Mouse (Mus musculus): Measurements from ENCODE around the gene Igsf6.

Gene Igsf6

DNA sequence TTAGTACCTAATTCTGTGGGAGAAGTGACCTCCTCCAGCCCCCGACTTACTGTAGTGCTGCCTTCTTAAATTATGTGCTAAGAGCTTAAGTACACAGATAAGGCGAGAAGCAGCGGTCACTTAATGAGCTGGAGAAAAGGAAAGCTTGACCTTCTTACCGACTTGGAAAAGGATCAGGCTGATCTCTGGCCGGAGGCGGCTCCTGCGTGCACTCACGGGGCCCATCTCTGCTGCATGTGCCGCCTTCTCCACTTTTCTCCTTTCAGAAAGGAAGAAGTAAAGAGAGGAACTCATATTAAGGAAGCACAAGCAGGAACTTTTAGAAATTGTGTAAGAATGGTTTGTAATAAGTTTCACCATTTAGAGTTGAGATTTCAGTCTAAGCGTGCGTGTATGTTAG, at the start of gene Igsf6:
Gene Igsf6, minus strand, starts transcription at position 292 of the 400 bp plus-strand sequence.
- DNase-seq (ENCODE audit: low read depth, low spot score): no peak

- DNase-seq (ENCODE audit: low read depth, low spot score): peak; percentile 80
Measured at GRCm38 (mm10) chr7:121120143-121120818, 45.9 kb upstream of the Igsf6 start.

GRCm38 (mm10) chr7:121111762-121112161, 37.4 kb upstream of the Igsf6 start:
- DNase-seq (ENCODE audit: low read depth, low spot score): no peak

- no peak for DNase-seq (ENCODE audit: low read depth, low spot score)
Measured at GRCm38 (mm10) chr7:121111321-121111720, 36.9 kb upstream of the Igsf6 start.

GRCm38 (mm10) chr7:121107851-121108250, 33.5 kb upstream of the Igsf6 start:
- DNase-seq (ENCODE audit: low read depth, low spot score): no peak

DNA sequence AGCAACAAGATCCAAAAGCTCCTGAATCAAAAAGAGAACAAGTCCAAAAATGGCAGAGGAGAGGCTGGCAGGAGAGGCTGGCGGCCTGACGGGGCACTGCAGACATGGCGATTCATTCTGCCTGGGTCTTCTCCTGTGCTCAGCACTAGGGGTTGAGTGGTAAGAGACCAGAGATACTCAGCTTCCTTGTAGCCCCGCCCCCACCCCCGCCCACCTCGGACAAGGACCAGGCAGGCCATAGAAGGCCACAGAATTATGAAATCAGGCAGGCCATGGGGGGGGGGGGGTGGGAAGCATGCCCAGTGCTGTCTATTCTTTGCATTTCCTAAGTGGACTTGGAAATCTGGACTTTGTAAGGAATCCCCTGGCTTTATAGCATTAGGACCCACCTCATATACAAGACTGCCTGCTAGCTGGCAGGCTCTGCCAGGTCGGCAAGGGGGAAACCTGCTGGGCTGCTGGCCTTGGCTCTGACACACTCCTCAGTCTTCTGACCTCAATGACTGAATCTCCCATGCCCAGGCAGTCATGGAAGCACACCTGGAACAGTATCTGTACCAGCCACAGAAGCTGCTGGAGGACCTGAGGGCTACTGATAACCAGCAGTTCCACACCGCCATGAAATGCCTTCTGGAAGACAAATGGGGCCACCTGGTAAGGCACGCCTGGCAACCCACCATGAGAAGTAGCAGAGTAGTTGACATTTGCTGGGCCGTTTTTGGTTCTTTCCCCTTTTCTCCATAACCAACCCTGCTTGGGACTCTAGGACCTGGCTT, 24.4 kb upstream of the Igsf6 start:
- no peak for DNase-seq (ENCODE audit: low read depth, low spot score)

DNA sequence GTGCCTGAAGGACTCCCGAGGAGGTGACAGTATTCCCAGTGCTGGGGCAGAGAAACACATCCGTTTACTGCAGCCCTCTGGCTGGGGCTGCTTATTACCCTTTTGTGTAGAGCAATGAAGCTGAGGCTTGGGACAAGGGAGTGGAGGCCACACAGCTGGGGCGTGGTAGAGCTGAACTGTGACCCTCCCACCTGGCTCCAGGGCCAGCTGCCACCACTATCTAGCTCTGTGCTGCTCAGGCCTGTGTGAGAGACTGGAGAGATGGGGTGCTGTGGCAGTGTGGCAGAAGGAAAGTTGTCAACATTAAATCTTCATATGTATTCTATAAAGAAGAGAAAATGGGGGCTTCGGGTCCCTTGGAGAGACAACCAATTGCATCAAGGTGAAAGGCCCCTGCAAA, 18.7 kb upstream of the Igsf6 start:
- no peak for DNase-seq (ENCODE audit: low read depth, low spot score)

DNA sequence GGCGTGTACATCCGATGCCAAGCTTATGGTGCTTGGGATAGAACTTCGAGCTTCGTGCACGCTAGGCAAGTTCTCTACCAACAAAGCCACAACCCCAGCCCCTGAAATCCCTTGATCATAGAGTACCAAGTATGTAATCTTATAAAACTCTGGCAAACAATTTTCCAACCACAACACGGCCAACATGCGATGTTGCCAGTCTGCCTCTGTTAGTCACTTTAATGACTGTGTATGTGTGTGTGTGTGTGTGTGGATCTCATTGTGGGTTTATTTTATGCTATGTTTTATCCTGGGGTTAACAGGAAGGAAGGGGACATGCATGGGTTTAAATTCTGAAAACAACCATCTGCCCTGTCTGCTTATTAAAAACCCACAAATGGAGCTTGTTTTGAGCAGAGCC, 16.4 kb upstream of the Igsf6 start:
- DNase-seq (ENCODE audit: low read depth, low spot score): no peak

DNA sequence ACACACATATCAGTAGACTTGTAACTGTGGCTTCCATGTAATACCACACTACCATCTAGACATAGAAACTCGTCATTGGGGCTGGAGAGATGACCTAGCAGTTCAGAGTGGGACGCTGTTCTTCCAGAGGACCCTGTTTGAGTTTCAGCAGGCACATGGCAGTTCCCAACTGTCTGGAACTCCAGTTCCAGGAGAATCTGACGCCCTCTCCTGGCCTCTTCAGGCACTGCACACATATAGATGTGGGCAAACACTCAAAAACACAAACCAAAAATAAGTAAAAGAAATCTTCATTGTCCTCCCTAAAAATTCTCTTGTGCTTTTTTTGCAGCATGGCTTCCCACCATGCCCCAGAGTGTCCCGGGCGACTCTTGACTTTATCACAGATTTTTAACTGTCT, 14.4 kb upstream of the Igsf6 start:
- no peak for DNase-seq (ENCODE audit: low read depth, low spot score)

DNA sequence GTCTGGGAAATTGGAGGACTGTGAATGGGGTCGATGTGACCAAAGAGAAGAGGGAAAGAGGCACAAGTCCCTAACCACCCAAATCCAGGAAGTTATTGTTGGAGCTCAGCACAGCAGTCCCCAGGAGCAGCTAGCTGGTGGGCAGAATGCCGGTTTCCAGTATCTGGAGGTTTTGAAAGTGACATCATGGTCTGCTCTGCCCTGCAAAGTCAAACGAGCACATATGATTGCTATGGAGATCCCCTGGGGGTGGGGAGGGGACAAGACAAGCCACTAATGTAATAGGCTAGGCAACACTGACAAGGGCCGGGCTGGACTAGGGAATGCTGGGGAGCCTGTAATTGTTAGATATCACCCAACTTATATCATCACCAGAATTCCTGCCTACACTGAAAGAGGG, 11.1 kb upstream of the Igsf6 start:
- DNase-seq (ENCODE audit: low read depth, low spot score): no peak

DNA sequence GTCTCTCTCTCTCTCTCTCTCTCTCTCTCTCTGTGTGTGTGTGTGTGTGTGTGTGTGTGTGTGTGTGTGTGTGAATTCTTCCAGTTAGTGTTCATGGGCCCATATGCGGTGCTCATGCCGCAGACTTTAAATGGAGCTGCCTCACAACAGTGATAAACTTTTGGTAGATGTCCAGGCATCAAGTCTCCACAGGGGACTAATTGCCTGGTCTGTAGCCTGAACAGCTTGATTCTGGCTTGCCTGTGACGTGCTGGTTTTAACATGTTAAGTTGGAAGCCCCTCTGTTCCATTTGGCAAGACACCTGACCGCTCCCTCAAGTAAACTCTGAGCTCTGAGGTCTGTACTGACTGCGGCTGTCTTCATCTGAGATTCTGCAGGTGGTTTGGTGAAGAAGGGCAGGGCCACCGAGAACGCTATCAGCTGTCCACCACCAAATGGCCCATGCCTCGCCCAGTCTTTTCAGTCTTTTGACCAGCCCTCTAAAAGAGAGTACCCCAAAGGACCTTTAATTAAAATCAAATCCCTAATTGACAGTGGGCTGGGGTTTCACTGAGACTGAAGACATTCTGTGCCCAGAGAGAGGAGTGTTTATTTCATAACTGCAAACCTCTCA, 10.6 kb upstream of the Igsf6 start:
- no peak for DNase-seq (ENCODE audit: low read depth, low spot score)

DNA sequence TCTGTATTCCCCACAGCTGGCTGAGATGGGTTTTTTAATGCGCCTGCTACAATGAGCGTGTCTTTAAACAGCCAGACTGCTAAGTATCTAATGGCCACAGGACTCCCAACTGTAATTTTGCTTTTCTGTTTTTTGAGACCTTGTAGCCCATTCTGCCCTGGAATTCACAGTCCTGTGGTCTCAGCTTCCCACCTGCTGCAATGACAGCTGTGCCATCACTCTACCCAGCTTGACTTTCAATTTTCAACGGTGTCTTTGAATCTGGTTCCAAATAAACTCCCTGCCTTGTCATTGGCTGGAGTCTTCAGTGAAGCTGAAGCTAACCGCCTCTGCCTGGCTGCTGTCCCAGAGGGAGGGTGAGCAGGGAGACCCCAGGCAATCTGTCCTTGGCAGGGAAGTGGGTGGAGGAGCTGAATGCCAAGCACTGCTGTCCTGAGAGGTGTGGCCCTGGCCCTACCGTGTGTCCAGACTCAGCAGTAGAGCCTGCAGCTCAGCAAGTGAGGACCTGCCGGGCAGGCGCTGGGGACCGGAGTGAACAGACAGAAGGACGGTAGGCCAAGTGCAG, 8.7 kb upstream of the Igsf6 start:
- no peak for DNase-seq (ENCODE audit: low read depth, low spot score)

GRCm38 (mm10) chr7:121081816-121082215, 7.4 kb upstream of the Igsf6 start:
- DNase-seq (ENCODE audit: low read depth, low spot score): peak; percentile 53

- DNase-seq (ENCODE audit: low read depth, low spot score): no peak
Measured at GRCm38 (mm10) chr7:121081350-121081749, 7.0 kb upstream of the Igsf6 start, which contains the start of gene Otoa. Otoa (plus strand) TSS chr7:121081650.

DNA sequence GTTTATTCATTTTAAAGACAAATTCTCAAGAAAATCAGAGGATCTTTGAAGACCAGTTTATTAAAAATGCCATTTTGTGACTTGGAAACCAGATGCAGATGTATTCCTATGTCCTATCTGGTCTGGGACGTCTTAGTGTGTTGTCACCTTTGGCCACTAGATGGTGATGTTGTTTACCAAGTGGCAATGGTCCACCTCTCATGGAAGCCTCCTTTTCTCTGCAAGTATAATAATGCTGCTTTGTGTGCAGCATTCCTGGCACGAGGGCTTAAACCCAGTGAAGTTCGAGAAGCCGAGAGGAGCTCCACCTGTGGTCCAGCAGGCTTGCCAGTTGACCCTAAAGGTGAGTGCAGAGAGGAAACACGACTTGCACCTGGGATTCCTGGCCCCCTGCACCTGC, 3.5 kb upstream of the Igsf6 start:
- peak; percentile 65 for DNase-seq (ENCODE audit: low read depth, low spot score)

DNA sequence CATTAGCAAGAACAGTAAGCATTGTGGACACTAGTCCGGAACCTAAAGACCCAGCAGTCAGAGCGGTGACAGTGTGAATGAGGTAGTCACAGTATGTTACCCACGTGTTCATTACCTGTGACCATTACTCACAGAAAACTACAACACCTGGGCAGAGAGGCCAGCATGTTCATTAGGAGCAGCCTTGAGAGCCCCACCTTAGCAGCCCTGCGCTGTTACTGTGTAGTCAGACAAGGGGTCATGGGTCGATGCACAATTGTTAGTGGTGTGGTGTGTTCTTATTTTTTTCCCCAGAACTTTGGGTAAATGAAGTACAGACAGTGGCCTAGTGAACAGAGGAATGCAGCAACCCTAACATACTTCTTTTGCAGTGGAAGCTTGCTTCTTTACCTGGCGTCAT, 2.9 kb upstream of the Igsf6 start:
- no peak for DNase-seq (ENCODE audit: low read depth, low spot score)

DNA sequence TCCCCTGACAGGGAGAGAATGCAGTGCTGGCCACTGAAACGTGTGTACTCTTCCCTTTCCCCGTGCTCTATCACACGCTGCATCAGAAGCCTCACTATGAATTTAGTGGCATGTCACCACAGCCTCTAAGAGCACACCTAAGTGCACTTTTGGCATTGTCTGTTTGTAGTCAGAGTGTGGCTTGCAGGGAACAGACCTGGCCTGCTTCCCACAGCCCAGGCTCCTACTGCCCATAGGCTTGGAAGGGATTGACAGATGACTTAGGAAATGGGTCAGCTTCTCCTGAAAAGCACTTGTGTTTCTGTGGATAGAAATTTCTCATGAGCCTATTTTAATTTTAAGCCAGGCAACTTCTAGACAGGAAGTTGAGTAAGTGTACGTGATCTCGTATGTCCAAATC, 1.0 kb upstream of the Igsf6 start:
- DNase-seq (ENCODE audit: low read depth, low spot score): no peak

DNA sequence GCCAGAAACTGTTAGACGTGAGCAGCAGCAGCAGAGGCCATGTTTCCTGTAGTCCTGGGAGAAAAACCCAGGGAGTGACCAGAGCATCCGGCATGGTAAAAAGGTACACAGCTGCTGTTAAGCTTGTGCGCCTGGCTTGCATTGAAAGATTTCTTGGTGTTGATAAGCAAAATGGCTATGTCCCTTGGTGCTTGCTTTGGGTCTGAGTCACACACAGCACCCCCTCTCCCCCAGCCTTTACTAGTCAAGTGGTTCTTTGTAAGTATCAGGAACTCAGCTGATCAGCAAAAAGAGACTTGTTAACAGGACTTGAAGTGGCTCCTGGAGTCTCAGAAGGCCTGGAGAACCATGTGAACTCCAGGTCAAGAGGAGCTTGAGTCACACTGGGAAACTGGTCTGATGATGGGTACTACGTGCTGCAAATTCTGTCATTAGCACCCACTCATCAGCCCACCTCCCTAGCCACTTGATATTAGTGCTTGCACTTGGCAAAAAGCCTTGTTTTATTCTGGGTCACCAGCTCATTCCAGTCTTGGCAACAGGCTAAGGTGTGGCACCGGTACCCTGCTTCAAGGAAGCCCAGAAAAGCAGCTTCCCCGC, 529 bp upstream of the Igsf6 start:
- no peak for DNase-seq (ENCODE audit: low read depth, low spot score)

GRCm38 (mm10) chr7:121072506-121072905, 1.9 kb downstream of the Igsf6 start:
- DNase-seq (ENCODE audit: low read depth, low spot score): no peak

DNA sequence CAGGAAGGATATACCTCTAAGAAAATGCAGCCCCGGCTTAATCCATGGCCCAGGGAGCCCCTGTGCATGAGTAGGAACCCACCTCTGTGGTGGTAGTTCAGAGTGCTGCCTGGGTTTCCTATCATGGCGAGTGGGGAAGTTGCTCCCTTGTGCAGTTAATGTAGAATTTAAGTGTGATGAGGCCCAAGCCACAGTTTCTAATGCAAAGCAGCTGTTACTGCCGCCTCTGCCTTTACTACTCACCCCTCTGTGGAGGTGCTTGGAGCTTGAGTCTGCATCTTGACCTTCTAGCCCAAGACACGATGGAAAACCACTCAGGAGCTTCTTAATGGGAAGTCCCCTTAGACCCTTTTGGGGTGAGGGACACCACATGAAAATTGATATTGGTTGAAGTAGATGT, 3.1 kb downstream of the Igsf6 start:
- no peak for DNase-seq (ENCODE audit: low read depth, low spot score)

DNA sequence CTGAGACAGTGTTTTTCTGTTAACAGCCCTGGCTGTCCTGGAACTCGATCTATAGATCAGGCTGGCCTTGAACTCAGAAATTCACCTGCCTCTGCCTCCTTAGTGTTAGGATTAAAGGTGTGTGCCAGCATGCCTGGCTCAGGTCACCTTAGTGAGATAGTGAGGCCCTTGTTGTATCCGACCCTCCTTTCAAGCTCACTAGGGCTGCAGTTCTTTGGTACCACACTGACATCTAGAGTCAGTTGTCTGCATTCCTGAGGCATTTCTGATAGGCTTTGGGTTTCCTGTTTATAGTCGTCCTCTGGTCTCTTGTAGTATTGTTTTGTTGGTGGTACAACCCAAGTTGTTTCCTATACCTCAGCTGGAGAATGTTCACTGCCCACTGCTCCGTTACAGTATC, 10.1 kb downstream of the Igsf6 start:
- no peak for DNase-seq (ENCODE audit: low read depth, low spot score)

All from forelimb bud, embryonic 11.5 days (tissue).